Mouse (Mus musculus): ENCODE data around the gene Panx2.

Panx2 gene

DNA sequence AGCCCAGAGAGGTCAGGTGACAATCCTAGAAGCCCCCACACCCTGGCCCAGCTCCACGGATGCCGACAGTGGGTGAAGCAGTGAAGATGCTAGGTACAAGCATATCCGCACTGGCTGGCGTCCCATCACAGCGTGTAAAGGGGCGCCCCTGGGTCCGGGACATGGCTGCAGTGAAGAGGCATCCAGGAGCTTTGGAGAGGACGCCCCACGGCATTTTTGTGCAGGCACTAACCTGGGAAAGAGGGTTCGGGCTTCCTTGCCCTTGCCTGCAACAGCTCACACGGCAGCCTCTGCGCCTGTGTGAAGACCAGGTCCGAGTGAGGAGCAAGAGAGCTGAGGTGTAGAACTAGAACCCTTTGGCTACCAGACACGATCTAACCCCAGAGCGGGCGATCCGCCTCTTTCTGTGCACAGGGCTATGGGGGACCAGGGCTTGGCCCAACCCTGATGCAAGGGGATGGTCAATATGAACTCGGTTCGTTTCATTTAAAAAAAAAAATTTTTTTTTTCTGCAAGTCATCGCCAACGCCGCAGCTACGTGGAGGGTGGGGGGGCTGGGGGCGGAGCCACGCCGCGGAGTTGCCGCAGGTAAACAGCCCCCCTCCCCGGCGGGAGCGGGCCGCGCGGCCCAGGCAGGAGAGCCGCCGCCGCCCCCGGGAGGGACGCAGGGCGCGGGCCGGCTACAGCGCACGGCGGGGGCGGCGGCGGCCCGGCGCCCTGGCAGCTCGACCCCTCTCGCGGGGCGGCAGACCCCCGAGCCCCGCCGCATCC is at the start of gene Panx2:
Panx2 (plus strand) TSS at position 574 of the 771 bp plus-strand sequence.
- H3K4me1 ChIP-seq (replicated peaks; ENCODE audit: low read depth, low read length): peaks cover 17% of the 10 kb centered on the region
- no peaks in the 10 kb centered on the region for H3K36me3 ChIP-seq (ENCODE audit: insufficient read depth, low read length)
- peaks cover 89% of the 10 kb centered on the region for H3K27me3 ChIP-seq (ENCODE audit: insufficient read depth, low read length)
- no peaks in the 10 kb centered on the region for H3K9me3 ChIP-seq (ENCODE audit: low read length)
- peak within 1 kb of the TSS; percentile 81 for H3K4me3 ChIP-seq (replicated peaks; ENCODE audit: low read length)
- no peak for TF ChIP-seq POU5F1 (IDR thresholded peaks at IDR 0.05; ENCODE audit: borderline replicate concordance, low read length)
- no peak for TF ChIP-seq CTCF (conservative IDR thresholded peaks at IDR 0.05; ENCODE audit: low read length)
- no peak for TF ChIP-seq NANOG (IDR thresholded peaks at IDR 0.05; ENCODE audit: borderline replicate concordance, low read length)

DNA sequence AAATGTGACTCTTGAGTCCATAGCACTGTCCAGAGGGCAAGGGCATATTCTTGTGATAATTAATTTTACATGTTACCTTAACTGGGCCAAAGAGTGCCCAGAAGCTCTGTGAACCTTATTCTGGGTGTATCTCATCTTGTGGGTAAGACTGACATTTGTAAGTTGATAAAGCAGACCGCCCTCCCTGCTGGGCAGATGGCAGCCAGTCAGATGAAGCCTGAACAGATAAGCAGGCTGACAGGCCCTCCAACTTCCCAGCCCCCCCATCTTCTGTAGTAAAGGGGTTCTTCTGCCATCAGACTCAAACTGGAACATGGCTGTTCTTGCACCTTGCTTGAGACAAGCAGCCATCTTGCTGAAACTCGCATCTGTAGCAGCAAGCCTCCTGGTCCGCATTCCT is 42.8 kb upstream of the Panx2 start:
- Histone ChIP-seq H3K9me3 (ENCODE audit: low read length) (no peaks in the 10 kb centered on the region), H3K4me3 (replicated peaks; ENCODE audit: low read length) (no peak overlapping the region), H3K27me3 (ENCODE audit: insufficient read depth, low read length) (no peaks in the 10 kb centered on the region), H3K36me3 (ENCODE audit: insufficient read depth, low read length) (no peaks in the 10 kb centered on the region), H3K4me1 (replicated peaks; ENCODE audit: low read depth, low read length) (no peaks in the 10 kb centered on the region)
- TF ChIP-seq CTCF (conservative IDR thresholded peaks at IDR 0.05; ENCODE audit: low read length): no peak
- no peak for TF ChIP-seq POU5F1 (IDR thresholded peaks at IDR 0.05; ENCODE audit: borderline replicate concordance, low read length)
- no peak for TF ChIP-seq NANOG (IDR thresholded peaks at IDR 0.05; ENCODE audit: borderline replicate concordance, low read length)

DNA sequence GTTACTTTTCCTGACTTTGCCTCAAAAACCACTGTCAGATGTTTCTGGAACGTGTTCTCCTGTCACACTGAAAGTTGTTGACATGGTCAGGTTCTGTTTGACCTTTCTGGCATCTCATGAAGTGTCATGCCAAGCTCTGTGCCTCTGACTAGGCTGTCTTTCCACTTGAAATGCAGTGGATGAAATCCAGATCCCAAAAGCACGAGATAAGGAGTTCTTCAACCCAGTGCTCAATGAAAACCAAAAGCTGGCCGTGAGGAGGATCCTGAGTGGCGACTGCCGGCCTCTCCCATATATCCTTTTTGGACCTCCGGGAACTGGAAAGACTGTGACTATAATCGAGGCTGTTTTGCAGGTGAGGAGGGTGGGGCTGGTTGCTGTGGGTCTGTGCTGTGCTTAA is 39.4 kb upstream of the Panx2 start:
- TF ChIP-seq CTCF (conservative IDR thresholded peaks at IDR 0.05; ENCODE audit: low read length) (no peak), NANOG (IDR thresholded peaks at IDR 0.05; ENCODE audit: borderline replicate concordance, low read length) (no peak), POU5F1 (IDR thresholded peaks at IDR 0.05; ENCODE audit: borderline replicate concordance, low read length) (no peak)
- H3K27me3 ChIP-seq (ENCODE audit: insufficient read depth, low read length): no peaks in the 10 kb centered on the region
- H3K4me1 ChIP-seq (replicated peaks; ENCODE audit: low read depth, low read length): no peaks in the 10 kb centered on the region
- no peaks in the 10 kb centered on the region for H3K36me3 ChIP-seq (ENCODE audit: insufficient read depth, low read length)
- H3K9me3 ChIP-seq (ENCODE audit: low read length): no peaks in the 10 kb centered on the region
- H3K4me3 ChIP-seq (replicated peaks; ENCODE audit: low read length): no peak overlapping the region

DNA sequence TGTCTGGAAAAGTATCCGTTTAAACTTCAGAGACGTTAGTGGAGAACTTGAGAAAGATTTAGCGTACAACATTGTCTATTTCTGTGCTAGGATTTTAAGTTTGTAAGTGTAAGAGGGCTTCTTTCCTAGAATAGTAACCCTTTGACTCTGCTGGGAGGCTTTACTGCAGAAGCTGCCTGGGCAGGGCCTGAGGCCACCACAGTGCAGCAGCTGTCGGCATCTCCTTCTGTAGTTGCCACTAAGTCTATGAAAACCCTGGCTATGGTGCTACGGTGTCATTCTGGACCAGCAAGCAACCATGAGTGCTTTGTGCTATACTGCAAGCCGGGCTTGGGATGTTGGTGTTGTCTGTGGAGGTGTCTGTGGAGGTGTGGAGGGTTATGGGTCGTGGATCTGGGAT is 39.0 kb upstream of the Panx2 start:
- TF ChIP-seq CTCF (conservative IDR thresholded peaks at IDR 0.05; ENCODE audit: low read length) (no peak), POU5F1 (IDR thresholded peaks at IDR 0.05; ENCODE audit: borderline replicate concordance, low read length) (no peak), NANOG (IDR thresholded peaks at IDR 0.05; ENCODE audit: borderline replicate concordance, low read length) (no peak)
- no peaks in the 10 kb centered on the region for H3K27me3 ChIP-seq (ENCODE audit: insufficient read depth, low read length)
- H3K4me1 ChIP-seq (replicated peaks; ENCODE audit: low read depth, low read length): no peaks in the 10 kb centered on the region
- no peaks in the 10 kb centered on the region for H3K36me3 ChIP-seq (ENCODE audit: insufficient read depth, low read length)
- no peaks in the 10 kb centered on the region for H3K9me3 ChIP-seq (ENCODE audit: low read length)
- H3K4me3 ChIP-seq (replicated peaks; ENCODE audit: low read length): no peak overlapping the region

DNA sequence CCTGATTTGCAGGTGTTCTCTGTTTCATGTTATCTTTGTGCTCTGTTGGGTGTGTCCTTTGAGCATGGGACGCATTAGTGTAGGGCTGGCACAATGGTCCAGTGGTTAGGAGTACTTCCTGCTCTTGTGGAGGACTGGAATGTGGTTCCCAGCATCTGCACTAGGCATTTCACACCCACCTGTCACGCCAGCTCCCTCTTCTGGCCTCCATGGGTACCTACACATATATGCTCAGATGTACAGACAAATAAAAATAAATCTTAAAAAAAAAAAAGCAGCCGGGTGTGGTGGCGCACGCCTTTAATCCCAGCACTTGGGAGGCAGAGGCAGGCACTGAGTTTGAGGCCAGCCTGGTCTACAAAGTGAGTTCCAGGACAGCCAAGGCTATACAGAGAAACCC is 15.2 kb upstream of the Panx2 start:
- Histone ChIP-seq H3K9me3 (ENCODE audit: low read length) (peaks cover 5% of the 10 kb centered on the region; the same call in 1 of the 2 replicates), H3K27me3 (ENCODE audit: insufficient read depth, low read length) (no peaks in the 10 kb centered on the region), H3K36me3 (ENCODE audit: insufficient read depth, low read length) (no peaks in the 10 kb centered on the region), H3K4me1 (replicated peaks; ENCODE audit: low read depth, low read length) (no peaks in the 10 kb centered on the region), H3K4me3 (replicated peaks; ENCODE audit: low read length) (no peak overlapping the region)
- TF ChIP-seq NANOG (IDR thresholded peaks at IDR 0.05; ENCODE audit: borderline replicate concordance, low read length) (no peak), CTCF (conservative IDR thresholded peaks at IDR 0.05; ENCODE audit: low read length) (peak; percentile 37)

DNA sequence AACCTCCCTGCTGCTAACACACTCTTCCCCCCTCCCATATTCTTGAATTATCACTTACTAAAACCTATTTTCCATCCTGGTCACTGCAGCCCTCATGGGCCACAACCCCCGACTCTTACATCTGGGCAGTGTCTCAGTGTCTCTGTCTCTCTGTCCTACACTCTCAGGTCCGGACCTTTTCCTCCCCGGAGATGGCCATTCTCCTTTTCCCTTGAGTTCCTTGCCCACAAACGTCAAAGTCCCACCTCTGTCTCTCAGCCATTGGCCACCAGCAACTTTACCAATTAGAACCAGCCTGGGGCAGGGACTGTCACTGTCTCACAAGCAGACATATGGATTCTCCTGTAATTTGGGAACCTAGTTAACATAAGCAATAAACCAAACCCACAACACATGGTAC is 13.2 kb upstream of the Panx2 start:
- no peak overlapping the region for H3K4me3 ChIP-seq (replicated peaks; ENCODE audit: low read length)
- H3K36me3 ChIP-seq (ENCODE audit: insufficient read depth, low read length): no peaks in the 10 kb centered on the region
- H3K9me3 ChIP-seq (ENCODE audit: low read length): 0 out of 2 replicates have a peak, but pooled peaks cover under 1% of the 10 kb centered on the region
- no peaks in the 10 kb centered on the region for H3K4me1 ChIP-seq (replicated peaks; ENCODE audit: low read depth, low read length)
- no peaks in the 10 kb centered on the region for H3K27me3 ChIP-seq (ENCODE audit: insufficient read depth, low read length)
- TF ChIP-seq POU5F1 (IDR thresholded peaks at IDR 0.05; ENCODE audit: borderline replicate concordance, low read length): no peak
- TF ChIP-seq CTCF (conservative IDR thresholded peaks at IDR 0.05; ENCODE audit: low read length): no peak
- no peak for TF ChIP-seq NANOG (IDR thresholded peaks at IDR 0.05; ENCODE audit: borderline replicate concordance, low read length)

DNA sequence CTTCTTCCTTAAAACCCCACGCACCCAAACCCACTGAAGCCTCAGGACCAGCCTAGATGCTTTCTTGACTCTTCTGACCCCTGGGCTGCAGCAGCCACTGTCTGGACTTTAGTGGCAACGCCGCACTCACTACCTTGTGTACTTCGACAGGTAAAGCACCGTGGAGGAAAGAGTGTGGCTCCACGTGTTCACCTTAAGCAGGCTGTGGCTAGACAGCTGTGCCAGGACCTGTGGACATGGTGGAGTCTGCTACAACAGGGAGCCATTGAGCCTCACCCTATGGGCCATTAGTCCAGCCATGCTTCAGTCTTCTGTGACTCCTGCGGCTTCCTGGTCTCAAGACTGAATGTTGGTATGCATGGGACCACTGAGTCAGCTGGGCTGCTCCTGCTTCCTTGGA is 4.9 kb upstream of the Panx2 start:
- peaks cover 10% of the 10 kb centered on the region for H3K4me1 ChIP-seq (replicated peaks; ENCODE audit: low read depth, low read length)
- TF ChIP-seq CTCF (conservative IDR thresholded peaks at IDR 0.05; ENCODE audit: low read length) (no peak), NANOG (IDR thresholded peaks at IDR 0.05; ENCODE audit: borderline replicate concordance, low read length) (no peak), POU5F1 (IDR thresholded peaks at IDR 0.05; ENCODE audit: borderline replicate concordance, low read length) (no peak)
- H3K27me3 ChIP-seq (ENCODE audit: insufficient read depth, low read length): peaks cover 56% of the 10 kb centered on the region
- H3K36me3 ChIP-seq (ENCODE audit: insufficient read depth, low read length): no peaks in the 10 kb centered on the region
- no peak overlapping the region for H3K4me3 ChIP-seq (replicated peaks; ENCODE audit: low read length)
- no peaks in the 10 kb centered on the region for H3K9me3 ChIP-seq (ENCODE audit: low read length)

DNA sequence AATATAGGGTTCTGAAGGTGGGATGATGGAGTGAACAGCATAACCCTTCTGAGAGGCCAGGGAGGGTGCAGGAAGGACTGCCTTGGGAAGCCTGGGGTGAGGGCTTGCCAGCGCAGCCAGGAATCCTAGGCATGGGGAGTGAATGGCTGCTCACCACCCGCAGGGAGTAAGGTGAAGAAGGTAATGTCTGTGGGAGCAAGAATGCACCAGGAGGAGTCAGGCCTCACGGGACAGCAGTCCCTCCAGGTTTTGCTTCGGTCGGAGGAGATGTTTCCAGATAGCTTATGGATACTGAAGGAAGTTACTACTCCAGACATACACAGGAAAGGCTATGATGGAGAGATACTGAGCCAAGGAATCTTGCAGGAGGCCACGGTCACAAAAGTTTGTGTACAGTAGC is 798 bp upstream of the Panx2 start:
- H3K36me3 ChIP-seq (ENCODE audit: insufficient read depth, low read length): no peaks in the 10 kb centered on the region
- H3K27me3 ChIP-seq (ENCODE audit: insufficient read depth, low read length): peaks cover 84% of the 10 kb centered on the region
- H3K9me3 ChIP-seq (ENCODE audit: low read length): no peaks in the 10 kb centered on the region
- H3K4me1 ChIP-seq (replicated peaks; ENCODE audit: low read depth, low read length): peaks cover 17% of the 10 kb centered on the region
- no peak for TF ChIP-seq POU5F1 (IDR thresholded peaks at IDR 0.05; ENCODE audit: borderline replicate concordance, low read length)
- no peak for TF ChIP-seq CTCF (conservative IDR thresholded peaks at IDR 0.05; ENCODE audit: low read length)
- no peak for TF ChIP-seq NANOG (IDR thresholded peaks at IDR 0.05; ENCODE audit: borderline replicate concordance, low read length)
- peak overlapping the region; percentile 76 for H3K4me3 ChIP-seq (replicated peaks; ENCODE audit: low read length)
